Mouse (Mus musculus) kidney, adult 9 months (tissue): ENCODE results near the gene Ifitm5.
A peak's percentile ranks its signal among the peaks of the same experiment; 100 is the strongest.

ENCODE experiments used
- DNase-seq: peaks from one replicate; pipeline ENCODE4 v3.0.0; 2022

The Ifitm5 gene

GRCm38 (mm10) chr7:140960026-140960425, 9.9 kb upstream of the Ifitm5 start:
- DNase-seq = no peak

GRCm38 (mm10) chr7:140959181-140959901, 9.2 kb upstream of the Ifitm5 start:
- DNase-seq = peak; percentile 77

GRCm38 (mm10) chr7:140956556-140956869, 6.4 kb upstream of the Ifitm5 start:
- DNase-seq = peak; percentile 22

- DNase-seq = peak; percentile 94
Measured at GRCm38 (mm10) chr7:140955758-140956555, 5.9 kb upstream of the Ifitm5 start, which contains the start of the genes Gm45717 and Ifitm2. TSS of gene Gm45717 (minus strand) at chr7:140955937. TSS of gene Ifitm2 (minus strand) at chr7:140955987.

GRCm38 (mm10) chr7:140955342-140955741, 5.3 kb upstream of the Ifitm5 start:
- no peak for DNase-seq

- peak; percentile 18 for DNase-seq
Measured at GRCm38 (mm10) chr7:140954733-140955071, 4.6 kb upstream of the Ifitm5 start.

DNA sequence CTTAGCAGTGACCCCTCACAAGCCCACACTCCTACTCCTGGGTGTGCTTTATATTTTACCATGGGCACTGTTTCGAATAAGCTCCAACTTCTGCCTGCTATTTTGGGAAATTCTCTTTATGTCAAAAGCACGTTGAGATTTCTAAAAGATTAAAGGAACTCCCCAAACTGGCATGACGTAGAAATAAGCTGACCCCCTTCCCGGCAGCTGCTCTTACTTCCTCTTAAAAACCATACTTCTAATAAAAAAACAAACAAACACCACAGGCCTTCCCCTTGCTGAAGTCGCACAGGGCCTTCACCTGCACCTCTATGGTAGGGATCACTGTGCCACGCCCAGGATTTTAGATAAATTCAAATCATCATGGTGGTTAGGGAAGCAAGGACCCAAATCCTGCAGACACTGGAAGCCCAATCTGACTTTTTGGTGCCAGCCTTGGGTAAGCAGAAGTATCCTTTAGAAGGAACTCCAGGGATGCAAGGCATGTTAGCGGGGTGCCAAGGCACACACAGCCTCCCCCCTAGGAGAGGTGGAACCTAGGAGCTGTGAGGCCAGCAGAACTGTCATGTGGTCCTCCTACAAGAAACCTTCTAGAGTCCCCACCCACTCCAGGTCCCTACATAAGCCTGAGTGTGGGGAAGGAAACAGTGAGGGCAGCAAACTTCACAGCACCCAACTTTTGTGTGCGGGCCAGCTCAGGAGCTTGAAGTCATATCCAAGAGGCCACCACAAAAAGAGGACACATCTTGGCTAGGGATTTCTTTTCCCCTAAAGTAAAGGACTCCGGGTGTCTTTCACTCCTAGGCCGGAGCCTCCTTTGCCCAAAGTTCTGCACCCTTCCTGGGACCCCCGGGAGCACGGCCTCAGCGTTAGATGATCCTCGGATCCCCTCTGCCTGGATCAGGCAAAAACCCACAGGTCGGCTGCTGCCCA, 4.0 kb upstream of the Ifitm5 start:
- peak; percentile 27 for DNase-seq

DNA sequence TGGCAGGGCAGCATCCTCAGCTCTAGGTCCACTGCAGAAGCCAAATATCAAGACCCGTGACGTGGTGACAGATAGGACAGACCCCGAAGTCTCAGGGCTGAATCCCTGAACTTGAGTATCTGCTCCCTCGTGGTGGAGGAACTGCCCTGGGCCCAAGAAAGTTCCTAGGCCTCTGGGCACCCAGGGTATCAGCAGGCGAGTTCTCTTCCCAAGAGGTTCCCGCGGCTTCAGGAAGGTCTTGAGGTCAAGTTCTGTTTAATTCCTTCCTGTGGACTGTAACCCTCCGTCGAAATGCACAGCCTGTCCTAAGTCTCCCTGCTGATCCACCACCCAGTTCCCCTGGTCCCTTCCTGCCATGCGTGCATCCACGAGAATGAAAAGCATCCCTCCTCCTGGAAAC, 3.0 kb upstream of the Ifitm5 start:
- DNase-seq = peak; percentile 28

GRCm38 (mm10) chr7:140952441-140952840, 2.4 kb upstream of the Ifitm5 start:
- DNase-seq = no peak

DNA sequence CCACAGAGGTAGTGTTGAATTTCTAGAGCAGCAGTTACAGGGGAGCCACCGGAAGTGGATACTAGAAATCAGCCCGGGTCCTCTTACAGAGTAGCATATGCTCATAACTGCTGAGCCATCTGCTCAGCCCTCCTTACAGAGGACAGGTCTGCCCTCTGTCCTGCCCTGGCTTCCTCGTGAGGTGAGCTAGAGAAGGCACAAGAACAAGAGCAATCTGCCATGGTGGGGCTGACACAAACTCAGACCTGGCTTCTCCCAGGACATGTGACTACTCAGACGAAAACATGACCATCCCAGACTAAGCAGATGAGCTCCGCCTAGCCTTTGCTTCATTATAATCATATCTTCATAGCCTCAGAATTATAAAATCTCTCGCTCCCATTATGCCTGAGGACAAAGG, 1.7 kb upstream of the Ifitm5 start:
- peak; percentile 8 for DNase-seq

DNA sequence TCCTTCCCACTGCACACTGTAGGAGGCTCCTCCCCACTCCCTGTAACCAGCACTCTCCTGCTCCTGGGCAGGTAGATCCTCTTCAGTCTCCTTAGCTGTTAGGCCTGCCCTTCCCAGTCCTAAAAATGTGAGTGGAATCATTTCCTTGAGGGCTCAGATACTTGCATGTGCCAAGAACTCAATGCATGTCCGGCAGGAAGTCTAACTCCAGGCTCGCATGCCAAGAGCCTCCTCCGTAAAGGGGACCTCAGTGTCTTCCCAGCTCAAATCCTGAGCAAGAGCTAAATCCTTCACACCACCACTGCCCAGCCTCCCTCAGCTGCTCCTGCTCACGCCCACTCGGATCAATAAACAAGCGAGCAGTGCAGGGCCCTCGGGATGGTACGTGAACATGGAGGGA, 960 bp upstream of the Ifitm5 start:
- DNase-seq = peak; percentile 67

GRCm38 (mm10) chr7:140949255-140949654, 836 bp downstream of the Ifitm5 start:
- no peak for DNase-seq

- DNase-seq = peak; percentile 19
Measured at GRCm38 (mm10) chr7:140948161-140948560, 1.9 kb downstream of the Ifitm5 start.

DNA sequence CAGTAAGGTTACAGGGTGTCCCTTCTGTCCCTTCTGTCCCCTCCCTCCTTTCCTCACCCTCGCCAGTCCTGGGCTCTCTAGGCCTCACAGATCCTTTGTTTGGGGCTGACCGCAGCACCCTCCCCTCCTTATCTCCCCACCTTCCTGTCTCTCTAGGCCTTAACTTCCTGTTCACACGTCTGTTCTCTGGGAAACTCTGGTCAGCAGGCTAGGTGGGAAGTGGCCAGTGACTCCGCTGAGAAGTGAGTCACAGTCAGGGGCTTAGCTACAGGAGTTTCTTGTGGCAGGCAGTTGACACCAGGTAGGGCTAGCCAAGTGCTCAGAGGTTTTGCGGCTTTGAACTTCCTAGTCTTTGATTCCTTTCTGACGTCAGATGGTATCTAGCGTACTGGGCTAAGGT, 3.1 kb downstream of the Ifitm5 start:
- DNase-seq = peak; percentile 34

DNA sequence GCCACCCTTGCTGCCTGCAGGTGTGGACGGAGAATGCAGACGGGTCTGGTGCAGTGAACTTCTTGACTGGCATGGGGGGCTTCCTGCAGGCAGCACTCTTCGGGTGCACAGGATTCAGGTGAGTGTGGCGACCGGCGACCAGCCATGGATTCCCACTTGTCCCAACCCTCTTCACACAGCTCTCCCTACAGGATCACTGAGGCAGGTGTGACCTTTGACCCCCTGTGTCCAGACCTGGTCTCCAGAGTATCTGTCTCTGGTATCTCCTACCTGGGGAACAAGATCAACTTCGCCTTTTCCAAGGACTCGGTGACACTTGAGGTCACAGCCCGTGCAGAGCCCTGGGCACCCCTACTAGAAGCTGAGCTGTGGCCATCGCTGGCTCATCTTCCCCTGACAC, 3.8 kb downstream of the Ifitm5 start:
- peak; percentile 12 for DNase-seq

- no peak for DNase-seq
Measured at GRCm38 (mm10) chr7:140945247-140945646, 4.8 kb downstream of the Ifitm5 start.

DNA sequence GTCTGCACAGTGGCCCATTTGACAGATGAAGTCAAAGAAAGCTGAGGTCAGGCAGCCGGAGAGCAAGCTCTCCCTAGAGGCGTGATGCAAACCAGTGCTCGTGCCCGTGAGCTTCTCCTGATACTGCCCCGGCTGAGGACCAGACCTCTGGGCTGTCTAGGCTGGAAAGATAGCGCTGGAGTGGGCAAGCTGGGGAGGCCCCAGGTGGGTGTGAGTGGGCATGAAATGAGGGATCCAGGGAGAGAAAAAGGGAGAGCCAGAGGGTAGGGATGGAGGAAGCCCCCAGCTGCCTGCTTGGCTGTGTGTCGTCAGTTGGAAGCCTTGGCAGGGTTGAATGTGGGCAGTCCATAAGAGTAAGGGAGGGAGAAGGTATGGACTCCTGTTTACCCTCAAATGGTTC, 5.9 kb downstream of the Ifitm5 start:
- no peak for DNase-seq

- peak; percentile 12 for DNase-seq
Measured at GRCm38 (mm10) chr7:140943356-140943755, 6.7 kb downstream of the Ifitm5 start.

GRCm38 (mm10) chr7:140942811-140943210, 7.3 kb downstream of the Ifitm5 start:
- DNase-seq = no peak

GRCm38 (mm10) chr7:140942341-140942740, 7.8 kb downstream of the Ifitm5 start:
- peak; percentile 41 for DNase-seq

DNA sequence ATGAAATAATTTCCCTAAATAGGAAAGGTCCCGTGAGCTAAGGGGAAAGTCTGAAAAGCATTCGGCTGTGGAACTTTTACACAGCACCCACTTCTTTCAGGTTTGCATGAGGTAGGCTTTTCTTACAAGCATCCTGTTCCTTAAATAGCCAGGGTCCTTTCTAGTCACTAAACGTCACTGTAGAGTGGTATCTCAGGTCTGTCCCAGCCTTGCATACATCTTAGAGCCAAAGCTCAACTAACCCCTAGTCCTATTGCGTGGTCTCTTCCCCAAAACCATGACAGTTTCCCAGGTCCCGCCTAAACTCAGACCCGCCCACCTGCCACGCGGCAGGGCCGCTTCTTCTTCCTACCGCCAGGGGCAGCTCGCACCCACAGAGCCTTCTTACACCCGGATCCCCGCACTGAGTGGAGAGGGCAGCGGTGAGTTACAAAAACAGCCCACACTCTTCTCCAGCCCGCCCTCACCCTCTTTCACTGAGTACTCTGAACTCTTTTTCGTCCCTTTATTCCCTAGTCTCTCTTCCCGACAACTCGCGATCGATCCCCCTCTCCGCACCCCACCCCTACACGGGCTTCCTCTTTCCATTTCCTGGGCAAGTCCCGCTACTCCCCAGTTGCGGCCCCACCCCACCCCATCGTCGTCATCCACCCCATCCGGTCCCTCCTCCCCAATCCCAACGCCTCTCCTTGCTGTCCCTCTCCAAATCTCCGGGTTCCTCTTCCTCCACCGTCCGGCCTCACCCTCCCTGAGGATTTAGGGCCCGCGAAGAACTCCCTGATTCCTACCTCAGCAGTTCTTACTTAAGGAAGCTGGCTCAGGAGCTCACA, 8.7 kb downstream of the Ifitm5 start, which contains the start of gene Pgghg:
TSS of gene Pgghg (plus strand) at position 170 of the 830 bp plus-strand sequence.
- peak; percentile 87 for DNase-seq

GRCm38 (mm10) chr7:140939669-140940171, 10.4 kb downstream of the Ifitm5 start:
- peak; percentile 25 for DNase-seq
